Mouse (Mus musculus) embryonic facial prominence, embryonic 11.5 days (tissue): Measurements from ENCODE around the gene Rpl11. TPM values are rescaled to one million over a fixed set of nuclear protein-coding genes. Genes with fewer than 3 reads are reported as not detected.

Experiments
- ATAC-seq: fragments of 200-750 bp; cut with Nextera tagmentation; replicated peaks from 2 replicates; pipeline ENCODE4 v1.8.0; 2017; ENCODE audit warnings: low read depth; ENCODE audit not compliant: insufficient number of reproducible peaks, low FRiP score, low TSS enrichment
- DNase-seq: peaks from one replicate; pipeline ENCODE4 v3.0.0-alpha.2; 2015; ENCODE audit warnings: low spot score
- H3K27ac ChIP-seq: fragments of 300-500 bp; sonication (generic); replicated peaks from 2 replicates; pipeline ENCODE4 v1.5.1; 2014; ENCODE audit warnings: mild to moderate bottlenecking, low read depth, low read length, control low read depth
- H3K27me3 ChIP-seq: fragments of 300-500 bp; sonication (generic); 2 replicates; pipeline ENCODE4 v1.6.1; 2014; ENCODE audit warnings: mild to moderate bottlenecking, low read length, moderate library complexity, mixed read lengths; ENCODE audit not compliant: control insufficient read depth, insufficient read depth
- H3K36me3 ChIP-seq: fragments of 300-500 bp; sonication (generic); replicated peaks from 2 replicates; pipeline ENCODE4 v1.6.1; 2014; ENCODE audit warnings: low read depth, mild to moderate bottlenecking, low read length, moderate library complexity, mixed read lengths; ENCODE audit not compliant: control insufficient read depth, insufficient read depth
- H3K4me1 ChIP-seq: fragments of 300-500 bp; sonication (generic); 2 replicates; pipeline ENCODE4 v1.6.1; 2014; ENCODE audit warnings: low read length, mixed read lengths; ENCODE audit not compliant: control insufficient read depth, insufficient read depth
- H3K4me2 ChIP-seq: fragments of 300-500 bp; sonication (generic); 2 replicates; pipeline ENCODE4 v1.6.1; 2014; ENCODE audit warnings: low read depth, mild to moderate bottlenecking, control low read depth, low read length, moderate library complexity
- H3K4me3 ChIP-seq: fragments of 300-500 bp; sonication (generic); 2 replicates; pipeline ENCODE4 v1.5.1; 2014; ENCODE audit warnings: low read depth, low read length, control low read depth
- H3K9ac ChIP-seq: fragments of 300-500 bp; sonication (generic); replicated peaks from 2 replicates; pipeline ENCODE4 v1.6.1; 2014; ENCODE audit warnings: mild to moderate bottlenecking, control low read depth, low read length
- H3K9me3 ChIP-seq: fragments of 300-500 bp; sonication (generic); replicated peaks from 2 replicates; pipeline ENCODE4 v1.6.1; 2016; ENCODE audit warnings: mild to moderate bottlenecking, low read length, inconsistent platforms, mixed read lengths; ENCODE audit not compliant: control insufficient read depth
- WGBS: fragments of 180-500 bp; shearing (Covaris S2); extraction: QIAGEN DNeasy Blood & Tissue Kit; methylation state at CpG from one replicate; pipeline ENCODE4 v1.1.7; 2014; 5-methylcytosine and 5-hydroxymethylcytosine counted together
- polyA plus RNA-seq: library from polyadenylated mRNA; unstranded; fragments of >200 nt; fragmentation: Nextera tagmentation; extraction: Ambion mirVana; gene quantifications from 2 replicates; pipeline ENCODE4 v1.2.1, GENCODE M21; 2014

The Rpl11 gene
- polyA plus RNA-seq, 1 experiment from 2014 or later: 410 TPM

DNA sequence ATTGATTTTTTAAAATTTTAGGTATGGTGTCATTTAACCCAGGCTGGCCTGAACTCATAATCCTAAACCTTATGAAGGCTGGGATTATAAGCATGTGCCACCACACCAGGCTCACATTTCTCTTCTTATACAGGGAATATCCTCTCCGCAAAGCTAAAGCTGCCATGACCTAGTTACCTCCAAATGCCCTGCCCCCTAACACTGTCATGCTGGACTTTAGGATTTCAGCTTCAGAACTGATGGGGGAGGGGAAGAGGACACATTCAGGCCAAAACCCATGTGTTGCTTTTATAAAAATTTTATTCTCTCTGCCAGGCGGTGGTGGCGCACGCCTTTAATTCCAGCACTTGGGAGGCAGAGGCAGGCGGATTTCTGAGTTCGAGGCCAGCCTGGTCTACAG, 59.3 kb downstream of the Rpl11 start:
- WGBS: 89% methylated on average over 6 of the region's 6 CpGs
- H3K4me3 ChIP-seq: no peak overlapping the region
- H3K9ac ChIP-seq: no peak overlapping the region
- ATAC-seq (no peak), DNase-seq (no peak)
- H3K4me2 ChIP-seq: no peak overlapping the region
- H3K27me3 ChIP-seq: no peaks in the 10 kb centered on the region
- H3K9me3 ChIP-seq: no peaks in the 10 kb centered on the region
- no peaks in the 10 kb centered on the region for H3K36me3 ChIP-seq
- H3K27ac ChIP-seq: no peak overlapping the region
- H3K4me1 ChIP-seq: no peaks in the 10 kb centered on the region

DNA sequence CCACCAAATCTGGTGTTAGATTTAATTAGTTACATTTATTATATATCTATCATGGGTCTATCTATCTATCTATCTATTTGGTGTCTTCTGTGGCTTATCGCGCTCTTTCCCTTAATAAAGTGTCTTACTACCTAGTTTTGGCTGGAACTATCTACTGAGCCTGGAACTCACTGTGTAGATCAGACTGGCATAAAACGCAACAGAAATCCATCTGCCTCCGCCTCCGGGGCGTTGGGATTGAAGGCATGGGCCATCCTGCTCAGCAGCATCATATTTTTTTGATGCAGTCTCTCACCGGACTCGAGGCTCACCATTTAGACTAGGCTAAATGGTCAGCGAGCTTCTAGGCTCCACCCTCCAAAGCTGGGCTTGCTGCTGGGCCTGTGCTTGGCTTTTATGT, 65.5 kb downstream of the Rpl11 start:
- H3K4me1 ChIP-seq: no peaks in the 10 kb centered on the region; the same call in 1 of the 2 replicates
- H3K36me3 ChIP-seq: peaks cover 5% of the 10 kb centered on the region
- peak overlapping the region; percentile 95 for H3K9ac ChIP-seq
- H3K27ac ChIP-seq: peak overlapping the region; percentile 73; the same call in 1 of the 2 replicates
- H3K4me2 ChIP-seq: peak overlapping the region; percentile 84
- WGBS: 68% methylated on average over 9 of the region's 9 CpGs
- DNase-seq (no peak), ATAC-seq (no peak)
- H3K27me3 ChIP-seq: no peaks in the 10 kb centered on the region
- no peaks in the 10 kb centered on the region for H3K9me3 ChIP-seq
- H3K4me3 ChIP-seq: peak overlapping the region; percentile 95

GRCm38 (mm10) chr4:135986943-135987710, 66.1 kb downstream of the Rpl11 start, which contains the start of gene Pithd1:
Pithd1 (minus strand) TSS chr4:135987264.
- Histone ChIP-seq H3K9ac (peak within 1 kb of the TSS; percentile 95), H3K9me3 (no peaks in the 10 kb centered on the region), H3K27ac (peak within 1 kb of the TSS; percentile 73), H3K36me3 (peaks cover 5% of the 10 kb centered on the region), H3K4me3 (peak within 1 kb of the TSS; percentile 95), H3K4me2 (peak within 1 kb of the TSS; percentile 84), H3K4me1 (no peaks in the 10 kb centered on the region; the same call in 1 of the 2 replicates), H3K27me3 (no peaks in the 10 kb centered on the region)
- peak; percentile 92 for DNase-seq
- peak; percentile 91 for ATAC-seq
- WGBS: under 1% methylated on average over 81 of the region's 81 CpGs

GRCm38 (mm10) chr4:135986301-135986942, 66.8 kb downstream of the Rpl11 start:
- Histone ChIP-seq H3K4me3 (peak overlapping the region; percentile 95), H3K9me3 (no peaks in the 10 kb centered on the region), H3K9ac (peak overlapping the region; percentile 95), H3K36me3 (peaks cover 5% of the 10 kb centered on the region), H3K4me1 (no peaks in the 10 kb centered on the region; the same call in 1 of the 2 replicates), H3K27ac (peak overlapping the region; percentile 73), H3K27me3 (no peaks in the 10 kb centered on the region), H3K4me2 (peak overlapping the region; percentile 84)
- ATAC-seq (peak; percentile 10; the same call in 1 of the 2 replicates), DNase-seq (no peak)
- WGBS: 8% methylated on average over 22 of the region's 23 CpGs

GRCm38 (mm10) chr4:135985769-135986168, 67.5 kb downstream of the Rpl11 start:
- peaks cover 5% of the 10 kb centered on the region for H3K36me3 ChIP-seq
- H3K9me3 ChIP-seq: no peaks in the 10 kb centered on the region
- no peak overlapping the region; the same call in 1 of the 2 replicates for H3K9ac ChIP-seq
- H3K4me3 ChIP-seq: peak overlapping the region; percentile 95
- DNase-seq (no peak), ATAC-seq (no peak)
- WGBS: 86% methylated on average over 7 of the region's 7 CpGs
- H3K27ac ChIP-seq: no peak overlapping the region
- H3K4me2 ChIP-seq: peak overlapping the region; percentile 84
- no peaks in the 10 kb centered on the region; the same call in 1 of the 2 replicates for H3K4me1 ChIP-seq
- H3K27me3 ChIP-seq: no peaks in the 10 kb centered on the region

DNA sequence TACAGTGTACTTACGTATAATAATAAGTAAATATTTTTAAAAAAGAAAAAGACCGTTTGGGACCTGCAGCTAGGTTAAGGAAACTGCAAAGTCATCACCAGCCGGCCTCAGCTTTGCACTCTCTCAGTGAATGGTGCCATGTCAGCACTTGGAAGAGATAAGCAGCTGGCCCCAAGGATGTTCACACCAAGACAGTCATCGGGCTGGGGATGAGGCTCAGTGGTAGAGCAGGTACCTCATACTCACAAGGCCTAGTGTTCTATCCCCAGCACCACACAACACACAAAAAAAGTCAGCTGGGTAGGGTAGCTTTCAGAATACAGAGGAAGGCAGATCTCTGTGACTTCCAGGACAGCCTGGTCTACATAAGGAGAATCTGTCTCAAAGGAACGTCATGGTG, 68.0 kb downstream of the Rpl11 start:
- Histone ChIP-seq H3K4me1 (no peaks in the 10 kb centered on the region; the same call in 1 of the 2 replicates), H3K36me3 (peaks cover 5% of the 10 kb centered on the region), H3K9me3 (no peaks in the 10 kb centered on the region), H3K9ac (no peak overlapping the region), H3K4me3 (no peak overlapping the region), H3K4me2 (no peak overlapping the region), H3K27ac (no peak overlapping the region), H3K27me3 (no peaks in the 10 kb centered on the region)
- ATAC-seq (no peak), DNase-seq (no peak)
- WGBS: 89% methylated on average over 5 of the region's 5 CpGs

DNA sequence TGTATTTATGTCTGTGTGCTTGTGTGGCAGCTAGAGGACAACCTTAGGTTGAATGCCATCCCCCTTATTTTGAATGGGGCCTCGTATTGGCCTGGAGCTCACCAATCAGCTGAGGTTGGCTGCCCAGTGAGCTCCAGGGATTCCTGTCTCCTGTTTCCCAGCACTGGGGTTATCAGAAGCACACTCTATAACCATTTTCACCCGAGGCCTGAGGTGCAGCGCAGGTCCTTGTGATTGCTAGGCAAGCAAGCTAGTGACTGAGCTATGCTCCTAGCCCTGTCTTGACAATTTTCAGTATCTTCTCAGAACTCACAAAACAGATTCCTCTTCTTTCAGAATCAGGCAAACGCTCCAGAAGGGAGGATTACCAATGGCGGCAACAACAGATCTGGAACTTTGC, 68.7 kb downstream of the Rpl11 start:
- no peaks in the 10 kb centered on the region for H3K9me3 ChIP-seq
- no peaks in the 10 kb centered on the region; the same call in 1 of the 2 replicates for H3K4me1 ChIP-seq
- no peak overlapping the region for H3K4me2 ChIP-seq
- no peak for DNase-seq
- H3K36me3 ChIP-seq: peaks cover 5% of the 10 kb centered on the region
- no peaks in the 10 kb centered on the region for H3K27me3 ChIP-seq
- 86% methylated on average over 5 of the region's 5 CpGs for WGBS
- no peak overlapping the region for H3K27ac ChIP-seq
- no peak overlapping the region for H3K9ac ChIP-seq
- no peak for ATAC-seq
- no peak overlapping the region for H3K4me3 ChIP-seq
